ENCODE assay signal across 11 mouse cellular contexts in the genomic region with DNA sequence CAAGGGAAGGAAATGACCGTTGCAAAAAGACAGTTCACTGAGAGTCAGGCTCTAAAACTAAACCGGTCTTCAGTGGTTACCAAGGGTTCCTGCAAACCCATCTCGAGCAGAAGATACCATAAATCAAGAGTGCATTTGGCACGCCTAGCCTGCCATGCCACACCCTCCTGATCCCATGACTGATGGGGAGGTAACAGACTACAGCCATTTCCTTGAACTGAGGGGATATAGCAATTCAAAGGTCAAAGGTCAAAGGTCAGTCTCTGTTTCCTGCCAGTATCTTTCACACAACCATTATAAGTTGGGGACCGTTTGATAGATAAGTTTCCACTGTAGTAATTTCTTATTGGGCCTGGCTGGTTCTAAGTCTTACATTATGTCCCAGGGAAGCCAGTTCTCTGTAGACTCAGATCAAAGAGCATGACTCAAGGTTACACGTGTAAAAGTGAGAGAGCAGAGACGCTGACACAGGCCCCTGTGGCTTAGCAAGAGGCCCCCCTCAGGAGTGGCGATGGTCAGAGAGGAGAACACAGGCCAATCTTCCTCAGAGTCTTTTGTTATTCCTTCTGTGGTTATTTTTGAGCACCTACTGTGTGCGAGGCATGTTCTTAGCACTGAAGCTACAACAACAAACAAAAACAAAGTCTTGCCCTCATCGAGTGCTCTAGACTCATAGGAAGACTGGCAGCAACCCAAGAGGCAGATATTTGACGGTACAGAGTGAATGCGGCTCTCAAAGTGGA. TPM values are rescaled to one million over a fixed set of nuclear protein-coding genes. Genes with fewer than 3 reads are reported as not detected.
DNase-seq lines count a peak whose midpoint lies in the region; ATAC-seq and TF ChIP-seq lines count a peak whose summit lies in the region.
"Had no signal": no experiment of that assay in that cellular context is flagged by ENCODE, and none has a peak within 500 bp of the region (broad histone marks: within the 10 kb centered on the region; RNA-seq: fewer than 3 reads in every experiment).

No protein-coding gene starts in this region.

- no peak for TF ChIP-seq CTCF in spleen, adult 2 months (IDR thresholded peaks at IDR 0.05; ENCODE audit: extremely low read depth, insufficient read depth, insufficient read length, insufficient replicate concordance)
- TF ChIP-seq CTCF in midbrain, postnatal 0 days (IDR thresholded peaks at IDR 0.05), result no peak

- no peaks in the 10 kb centered on the region for H3K9me3 ChIP-seq in midbrain, postnatal 0 days (ENCODE audit: low read length)
- H3K9me3 ChIP-seq: embryonic facial prominence, embryonic 12.5 days; hindbrain, embryonic 12.5 days; midbrain, embryonic 12.5 days had no signal

- WGBS in spleen, adult 2 months, result 30% methylated on average over 12 of the region's 12 CpGs
- 77% methylated on average over 12 of the region's 12 CpGs for WGBS in midbrain, postnatal 0 days

- H3K4me1 ChIP-seq in spleen, adult 2 months (ENCODE audit: control insufficient read depth, insufficient read depth, insufficient read length), result peaks cover 22% of the 10 kb centered on the region
- H3K4me1 ChIP-seq in midbrain, postnatal 0 days (ENCODE audit: insufficient read depth, low read length), result no peaks in the 10 kb centered on the region
- H3K4me1 ChIP-seq: hindbrain, embryonic 12.5 days; midbrain, embryonic 12.5 days had no signal

- peaks cover 35% of the 10 kb centered on the region for H3K36me3 ChIP-seq in spleen, adult 2 months (ENCODE audit: control insufficient read depth, insufficient read depth, low read length)
- H3K36me3 ChIP-seq in splenic B cell, adult 2 months (ENCODE audit: control insufficient read depth, insufficient read depth, low read length, poor library complexity, severe bottlenecking), result peaks cover 11% of the 10 kb centered on the region
- peaks cover 6% of the 10 kb centered on the region; the same call in 1 of the 2 replicates for H3K36me3 ChIP-seq in midbrain, postnatal 0 days (ENCODE audit: insufficient read depth, low read length)
- H3K36me3 ChIP-seq: hindbrain, embryonic 12.5 days; midbrain, embryonic 12.5 days had no signal

- H3K27ac ChIP-seq in spleen, adult 2 months (ENCODE audit: insufficient read depth, low read length), result peak overlapping the region; percentile 56
- no peak overlapping the region for H3K27ac ChIP-seq in midbrain, postnatal 0 days (ENCODE audit: low read depth, low read length)
- H3K27ac ChIP-seq: embryonic facial prominence, embryonic 12.5 days; hindbrain, embryonic 12.5 days; midbrain, embryonic 12.5 days had no signal

- no peak overlapping the region for H3K4me3 ChIP-seq in spleen, adult 2 months (ENCODE audit: extremely low read depth, insufficient read depth, insufficient read length)
- H3K4me3 ChIP-seq in midbrain, postnatal 0 days (ENCODE audit: low read depth, low read length), result no peak overlapping the region
- H3K4me3 ChIP-seq: embryonic facial prominence, embryonic 12.5 days; hindbrain, embryonic 12.5 days; midbrain, embryonic 12.5 days had no signal

- no peaks in the 10 kb centered on the region for H3K27me3 ChIP-seq in spleen, adult 2 months (ENCODE audit: control insufficient read depth, insufficient read depth, low read length)
- no peaks in the 10 kb centered on the region for H3K27me3 ChIP-seq in splenic B cell, adult 2 months (ENCODE audit: control insufficient read depth, insufficient read depth, low read length, poor library complexity, severe bottlenecking)
- H3K27me3 ChIP-seq in midbrain, postnatal 0 days (ENCODE audit: insufficient read depth, low read length), result no peaks in the 10 kb centered on the region
- H3K27me3 ChIP-seq: embryonic facial prominence, embryonic 12.5 days; hindbrain, embryonic 12.5 days; midbrain, embryonic 12.5 days had no signal

- H3K4me2 ChIP-seq in midbrain, postnatal 0 days (ENCODE audit: low read depth, low read length, poor library complexity, severe bottlenecking), result no peak overlapping the region
- H3K4me2 ChIP-seq: embryonic facial prominence, embryonic 12.5 days; hindbrain, embryonic 12.5 days; midbrain, embryonic 12.5 days had no signal

- no peak for TF ChIP-seq POLR2A in spleen, adult 2 months (IDR thresholded peaks at IDR 0.05; ENCODE audit: low read depth, low read length)

- ATAC-seq in erythroblast, adult 5-6 weeks (replicated peaks; ENCODE audit: low FRiP score, poor library complexity, severe bottlenecking), result peak; percentile 44; the same call in 1 of the 2 replicates
- no peak for ATAC-seq in midbrain, postnatal 0 days (ENCODE audit: low FRiP score)

- DNase-seq in spleen, adult 2 months (ENCODE audit: low read depth in 1 of 2, low spot score in 2 of 2), result no peak
- no peak for DNase-seq in spleen, adult 12 weeks (ENCODE audit: low spot score)
- peak; percentile 68 to 87 for DNase-seq in kidney, postnatal 36 days
- DNase-seq in splenic B cell, adult 2 months (ENCODE audit: low read depth, low spot score), result peak; percentile 42
- no peak for DNase-seq in right cerebral cortex, adult 2 months (ENCODE audit: low spot score in 2 of 2)
- DNase-seq in midbrain, postnatal 0 days (ENCODE audit: low spot score), result no peak
- no peak for DNase-seq in right cerebral cortex, postnatal 10 days (ENCODE audit: low spot score in 2 of 2)

- H3K9ac ChIP-seq in midbrain, postnatal 0 days (replicated peaks; ENCODE audit: low read length, poor library complexity, severe bottlenecking), result no peak overlapping the region
- H3K9ac ChIP-seq: embryonic facial prominence, embryonic 12.5 days; hindbrain, embryonic 12.5 days; midbrain, embryonic 12.5 days had no signal

RNA-seq across cellular contexts. Expression of a gene that starts 7.3 kb away (rescaled TPM):
- polyA plus RNA-seq in spleen, adult 2 months (2012; rRNA removed), result 40.0 and 43.8 TPM in 2 replicates
- 43.9 and 52.3 TPM in 2 replicates for total RNA-seq in erythroblast, adult 5-6 weeks (2015; ENCODE audit: low replicate concordance)
- 39.4 and 48.8 TPM in 2 replicates for total RNA-seq in erythroblast, adult 5-6 weeks (2017; ENCODE audit: low replicate concordance)
- 5.5 and 7.5 TPM in 2 replicates for total RNA-seq in midbrain, postnatal 0 days (2014; rRNA removed)
- 10.5 and 12.8 TPM in 2 replicates for polyA plus RNA-seq in midbrain, postnatal 0 days (2015; fragmentation: Nextera tagmentation; extraction: Ambion mirVana)

RNA-seq across cellular contexts. Expression of a gene that starts 21.8 kb away (rescaled TPM):
- not detected in 2 replicates for polyA plus RNA-seq in spleen, adult 2 months (2012; rRNA removed)
- total RNA-seq in erythroblast, adult 5-6 weeks (2015; ENCODE audit: low replicate concordance), result 12.3 TPM in 1 of 2 replicates, not detected in the other
- 7.8 TPM in 1 of 2 replicates, not detected in the other for total RNA-seq in erythroblast, adult 5-6 weeks (2017; ENCODE audit: low replicate concordance)
- total RNA-seq in midbrain, postnatal 0 days (2014; rRNA removed), result not detected in 2 replicates
- polyA plus RNA-seq in midbrain, postnatal 0 days (2015; fragmentation: Nextera tagmentation; extraction: Ambion mirVana), result not detected in 2 replicates
- polyA plus RNA-seq: embryonic facial prominence, embryonic 12.5 days; hindbrain, embryonic 12.5 days; midbrain, embryonic 12.5 days had no signal

RNA-seq across cellular contexts. Expression of a gene that starts 40.7 kb away (rescaled TPM):
- 59.6 and 73.8 TPM in 2 replicates for polyA plus RNA-seq in spleen, adult 2 months (2012; rRNA removed)
- 126 and 156 TPM in 2 replicates for total RNA-seq in erythroblast, adult 5-6 weeks (2015; ENCODE audit: low replicate concordance)
- total RNA-seq in erythroblast, adult 5-6 weeks (2017; ENCODE audit: low replicate concordance), result 132 and 164 TPM in 2 replicates
- 32.2 and 33.5 TPM in 2 replicates for total RNA-seq in midbrain, postnatal 0 days (2014; rRNA removed)
- 40.1 and 47.5 TPM in 2 replicates for polyA plus RNA-seq in midbrain, postnatal 0 days (2015; fragmentation: Nextera tagmentation; extraction: Ambion mirVana)

Comparison
In these comparisons a context has a peak if more than half of its experiments do, and no peak if none do; other contexts are left out.
1. DNase-seq: peak in kidney, postnatal 36 days (2 of 2) and splenic B cell, adult 2 months (single experiment); none in spleen, adult 2 months (0 of 2), spleen, adult 12 weeks (single experiment), right cerebral cortex, adult 2 months (0 of 2), midbrain, postnatal 0 days (single experiment) and right cerebral cortex, postnatal 10 days (0 of 2).